Mouse (Mus musculus) olfactory bulb, adult 2 months (tissue): ENCODE results near the gene Ctf2.

ENCODE experiments used
- CTCF ChIP-seq: fragments of 200-500 bp; IDR thresholded peaks from 2 replicates; pipeline ENCODE4 v1.5.1; 2012; ENCODE audit warnings: low read depth, mild to moderate bottlenecking, low read length, moderate library complexity; ENCODE audit not compliant: insufficient read depth
- POLR2A ChIP-seq: fragments of 200-500 bp; IDR thresholded peaks from 2 replicates; pipeline ENCODE4 v1.6.1; 2012; ENCODE audit warnings: mild to moderate bottlenecking, low read depth, low read length, moderate library complexity; ENCODE audit not compliant: insufficient read depth

DNA sequence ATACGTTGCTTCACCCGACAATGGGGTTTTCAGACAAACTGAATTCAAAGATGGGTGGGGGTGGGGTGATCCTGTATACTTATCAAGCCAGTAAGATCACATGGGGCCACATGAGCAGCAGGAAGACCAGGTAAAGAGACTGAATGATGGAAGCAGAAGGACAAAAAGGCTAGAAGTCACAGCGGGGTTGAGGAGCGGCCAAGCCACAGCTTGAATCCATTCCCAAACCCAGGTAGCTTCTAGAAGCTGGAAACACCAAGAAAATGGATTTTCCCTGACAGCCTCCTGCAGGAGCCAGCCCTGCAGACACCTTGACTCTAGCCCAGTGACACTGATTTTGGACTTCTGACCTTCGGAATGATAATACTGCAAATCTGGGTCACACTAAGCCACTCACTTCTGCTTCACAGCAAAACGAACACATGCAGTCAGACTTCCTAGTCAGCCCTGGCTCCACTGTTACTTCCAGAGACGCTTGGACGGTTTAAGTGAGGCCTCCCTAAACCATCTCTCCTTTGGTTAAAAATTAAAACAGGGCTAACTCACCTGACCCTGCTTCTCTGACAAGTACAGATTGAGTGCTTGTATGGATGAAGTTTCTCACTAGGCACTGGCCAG lies 28.3 kb downstream of the Ctf2 start:
- TF ChIP-seq CTCF (no peak), POLR2A (no peak)
